Mouse (Mus musculus) ZHBTc4 (cell line): Measurements from ENCODE around the gene Vps37b.

Experiments
- DNase-seq: peaks from one replicate; pipeline ENCODE4 v3.0.0-alpha.2; 2011; ENCODE audit warnings: low read depth, low spot score

Vps37b gene

DNA sequence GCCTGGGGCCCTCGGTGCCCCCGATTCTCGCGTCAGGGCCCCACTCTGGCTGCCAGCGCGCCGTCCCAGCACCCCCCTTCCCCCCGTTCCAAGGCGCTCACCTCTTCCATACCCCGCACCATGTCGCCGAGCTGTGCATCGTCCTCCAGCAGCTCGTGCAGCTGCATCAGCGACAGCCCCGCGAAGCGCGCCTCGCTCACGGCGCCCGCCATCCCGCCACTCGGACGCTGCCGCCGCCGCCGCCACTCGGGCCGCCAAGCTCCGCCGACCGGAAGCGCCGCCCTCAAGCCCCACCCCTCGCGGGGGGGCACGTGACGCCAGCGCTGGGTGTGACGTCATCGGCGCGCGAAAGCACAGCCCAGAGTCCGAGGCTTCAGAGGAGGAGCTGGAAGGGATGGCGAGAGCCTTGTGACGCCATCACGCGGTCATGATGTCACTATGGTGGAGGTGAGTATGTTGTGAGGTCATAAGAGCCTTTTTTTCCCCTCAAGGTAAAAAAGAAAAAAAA, at the start of gene Vps37b:
Vps37b (minus strand) TSS at position 270 of the 508 bp plus-strand sequence.
- peak; percentile 95 for DNase-seq

- no peak for DNase-seq
Observed at GRCm38 (mm10) chr5:124079880-124080279, 47.8 kb upstream of the Vps37b start.

GRCm38 (mm10) chr5:124078794-124079416, 46.8 kb upstream of the Vps37b start:
- no peak for DNase-seq

GRCm38 (mm10) chr5:124077856-124078460, 45.9 kb upstream of the Vps37b start:
- no peak for DNase-seq

DNA sequence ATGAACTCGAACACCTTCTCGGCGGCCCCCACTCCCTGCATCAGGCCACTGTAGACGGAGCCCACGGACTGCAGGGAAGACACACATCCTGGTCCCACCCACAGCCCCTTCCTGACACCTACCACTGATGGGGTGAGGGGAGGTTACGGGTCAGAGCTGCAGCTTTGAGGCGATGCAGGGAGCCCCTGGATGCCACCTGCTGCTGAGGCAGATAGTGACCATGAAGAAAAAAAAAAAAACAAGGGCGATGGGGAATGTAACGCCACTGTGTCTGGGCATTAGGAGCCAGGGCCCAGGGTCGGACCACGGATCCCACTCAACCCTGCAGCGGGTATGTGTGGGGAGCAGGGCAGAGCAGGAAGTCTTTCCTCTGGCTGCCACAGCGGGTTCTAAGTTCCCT, 45.2 kb upstream of the Vps37b start:
- no peak for DNase-seq

DNA sequence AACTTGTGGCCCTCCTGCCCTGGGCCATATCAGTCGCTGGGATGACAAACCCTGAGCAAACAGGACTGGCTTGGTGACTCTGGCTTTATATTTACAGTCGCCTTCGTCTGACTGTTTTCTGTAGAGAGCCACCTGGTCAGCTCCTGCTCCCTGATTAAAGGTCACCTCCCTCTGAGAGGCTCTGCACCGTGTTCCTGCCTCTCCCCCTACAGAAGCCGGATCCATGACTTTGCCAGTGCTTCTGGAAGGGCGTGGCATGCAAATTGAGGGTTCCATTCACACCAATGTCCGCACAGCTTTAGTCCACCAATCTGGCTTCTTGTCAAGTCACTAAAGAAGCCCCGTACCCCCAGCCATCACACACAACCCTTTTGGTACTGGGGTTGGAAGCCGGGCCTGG, 44.5 kb upstream of the Vps37b start:
- DNase-seq, result peak; percentile 76

- no peak for DNase-seq
Observed at GRCm38 (mm10) chr5:124075716-124076115, 43.6 kb upstream of the Vps37b start.

DNA sequence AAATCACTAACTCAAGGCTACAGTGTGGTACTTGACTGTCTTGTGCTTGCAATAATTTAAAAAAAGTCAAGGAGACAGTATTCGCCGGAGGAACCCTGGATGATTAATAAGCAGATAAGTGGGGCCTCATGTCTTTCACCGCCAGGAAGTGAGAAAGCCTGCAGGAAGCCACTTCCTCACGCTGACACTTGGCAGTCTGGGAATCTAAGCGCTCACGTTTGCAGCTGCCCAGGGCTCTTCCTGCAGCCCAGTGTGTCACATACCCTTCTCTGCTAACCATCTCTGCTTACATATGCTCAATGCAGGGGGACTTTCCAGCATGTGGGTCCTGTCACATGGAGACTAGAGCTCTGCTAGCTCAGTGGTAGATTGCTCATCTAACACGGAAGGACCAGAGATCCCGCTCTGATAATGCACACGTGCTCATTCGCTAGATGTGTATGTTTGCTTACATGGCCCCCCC, 42.8 kb upstream of the Vps37b start:
- DNase-seq, result no peak

GRCm38 (mm10) chr5:124073682-124074081, 41.6 kb upstream of the Vps37b start:
- DNase-seq, result no peak

GRCm38 (mm10) chr5:124069657-124070056, 37.6 kb upstream of the Vps37b start:
- no peak for DNase-seq

DNA sequence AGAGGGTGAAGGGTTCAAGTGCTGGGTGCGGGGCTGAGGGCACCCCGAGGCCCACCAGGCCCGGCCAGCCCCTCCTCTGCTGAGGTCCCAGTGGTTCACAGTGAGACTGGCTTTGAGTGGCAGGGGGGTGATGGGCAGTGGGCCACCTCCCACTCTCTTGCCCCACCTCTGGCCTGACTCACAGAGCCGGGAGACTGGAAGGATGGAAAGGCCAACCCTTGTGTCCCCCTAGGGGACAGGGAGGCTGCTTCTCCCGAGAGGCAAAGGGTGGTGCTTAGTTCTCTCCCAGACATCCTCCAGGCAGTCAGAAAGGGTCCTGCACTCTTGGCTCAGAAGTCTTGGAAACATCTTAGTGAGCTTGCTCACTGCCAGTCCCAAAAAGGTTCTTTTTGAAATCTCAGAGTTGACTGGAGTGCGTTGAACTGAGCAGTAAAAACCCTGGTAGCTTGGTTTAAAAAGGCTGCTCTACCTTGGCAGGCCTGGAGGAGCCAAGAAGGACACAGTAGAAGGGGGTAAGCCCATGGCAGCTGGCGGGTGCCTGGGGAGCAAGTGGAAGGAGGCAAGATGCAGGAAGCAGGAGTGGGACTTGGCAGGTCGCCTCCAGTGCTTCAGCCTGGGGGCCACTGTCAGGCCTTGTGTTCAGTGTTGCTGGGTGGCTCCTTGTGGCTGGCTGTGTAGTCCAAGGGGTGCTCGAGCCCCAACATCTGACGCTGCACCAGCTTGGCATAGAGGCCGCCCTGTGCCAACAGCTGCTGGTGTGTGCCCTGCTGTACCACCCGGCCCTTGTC, 30.2 kb upstream of the Vps37b start:
- DNase-seq, result peak; percentile 62

DNA sequence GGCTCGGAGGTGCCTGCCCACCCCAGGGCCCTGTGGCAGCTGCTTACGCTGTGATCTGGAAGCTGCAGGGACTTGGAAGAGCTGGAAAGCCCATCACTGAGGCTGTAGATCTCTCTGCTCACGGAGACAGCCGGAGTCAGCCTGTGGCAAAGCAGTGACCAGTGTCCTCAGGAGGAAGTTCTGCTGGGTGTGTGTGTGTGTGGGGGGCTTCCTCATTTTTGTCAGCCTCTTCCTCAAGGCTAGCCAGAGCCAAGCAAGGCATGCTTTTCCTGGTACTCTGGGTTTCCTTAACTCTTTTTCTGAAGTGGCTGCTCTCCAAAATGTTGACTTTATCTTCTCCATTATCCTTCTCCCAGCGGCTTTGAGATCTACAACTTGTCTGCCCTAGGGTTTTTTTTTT, 27.6 kb upstream of the Vps37b start:
- DNase-seq, result no peak

DNA sequence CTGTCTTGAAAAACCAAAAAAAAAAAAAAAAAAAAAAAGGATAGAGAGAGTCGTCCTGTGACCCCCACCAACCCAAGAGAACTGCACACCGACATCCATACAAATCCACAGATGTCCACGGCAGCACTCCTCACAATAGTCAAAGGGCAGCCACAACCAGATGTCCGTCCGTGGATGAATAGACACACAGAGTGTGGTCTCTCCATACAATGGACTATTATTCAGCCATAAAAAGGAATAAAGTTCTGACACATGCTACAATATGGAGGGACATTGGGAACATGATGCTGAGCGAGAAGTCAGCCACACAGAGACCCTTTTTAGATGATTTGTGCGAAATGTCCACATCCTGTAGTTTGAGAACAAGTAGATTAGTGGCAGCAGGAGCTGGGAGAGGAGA, 26.7 kb upstream of the Vps37b start:
- no peak for DNase-seq

DNA sequence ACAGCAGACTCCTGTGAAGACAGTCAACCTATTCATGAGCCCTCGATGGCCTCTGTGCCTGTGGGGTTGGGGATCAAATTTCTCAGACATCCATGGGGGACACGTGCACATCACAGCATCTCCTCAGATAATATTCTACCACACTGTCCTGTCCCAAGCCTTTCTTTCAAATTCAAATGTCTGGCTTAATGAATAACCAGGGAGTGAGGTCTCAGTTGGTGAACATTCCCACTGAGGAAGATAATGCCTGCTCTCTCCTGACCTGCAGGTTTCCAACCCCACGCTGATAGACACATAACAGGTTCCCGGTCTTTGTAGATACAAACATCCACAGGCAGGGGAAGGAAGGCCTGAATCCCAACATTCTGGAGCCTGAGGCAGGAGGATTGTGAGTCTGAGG, 24.9 kb upstream of the Vps37b start:
- DNase-seq, result peak; percentile 57

- DNase-seq, result peak; percentile 62
Observed at GRCm38 (mm10) chr5:124056219-124056618, 24.1 kb upstream of the Vps37b start.

DNA sequence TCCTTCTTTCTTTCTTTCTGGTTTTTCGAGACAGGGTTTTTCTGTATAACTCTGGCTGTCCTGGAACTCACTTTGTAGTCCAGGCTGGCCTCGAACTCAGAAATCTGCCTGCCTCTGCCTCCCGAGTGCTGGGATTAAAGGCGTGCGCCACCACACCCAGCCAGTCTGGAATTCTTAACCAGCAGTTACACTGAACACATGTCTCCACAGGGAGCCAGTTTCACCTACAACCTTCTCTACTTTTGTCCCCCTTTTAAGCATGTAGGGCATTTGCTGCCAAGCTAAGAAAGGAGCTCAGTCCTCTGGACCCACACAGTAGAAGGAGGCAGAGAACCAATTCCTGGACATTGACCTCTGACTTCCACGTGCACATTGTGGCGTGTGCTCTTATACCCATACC, 20.6 kb upstream of the Vps37b start:
- DNase-seq, result peak; percentile 58

- DNase-seq, result no peak
Observed at GRCm38 (mm10) chr5:124051899-124052491, 19.9 kb upstream of the Vps37b start.

DNA sequence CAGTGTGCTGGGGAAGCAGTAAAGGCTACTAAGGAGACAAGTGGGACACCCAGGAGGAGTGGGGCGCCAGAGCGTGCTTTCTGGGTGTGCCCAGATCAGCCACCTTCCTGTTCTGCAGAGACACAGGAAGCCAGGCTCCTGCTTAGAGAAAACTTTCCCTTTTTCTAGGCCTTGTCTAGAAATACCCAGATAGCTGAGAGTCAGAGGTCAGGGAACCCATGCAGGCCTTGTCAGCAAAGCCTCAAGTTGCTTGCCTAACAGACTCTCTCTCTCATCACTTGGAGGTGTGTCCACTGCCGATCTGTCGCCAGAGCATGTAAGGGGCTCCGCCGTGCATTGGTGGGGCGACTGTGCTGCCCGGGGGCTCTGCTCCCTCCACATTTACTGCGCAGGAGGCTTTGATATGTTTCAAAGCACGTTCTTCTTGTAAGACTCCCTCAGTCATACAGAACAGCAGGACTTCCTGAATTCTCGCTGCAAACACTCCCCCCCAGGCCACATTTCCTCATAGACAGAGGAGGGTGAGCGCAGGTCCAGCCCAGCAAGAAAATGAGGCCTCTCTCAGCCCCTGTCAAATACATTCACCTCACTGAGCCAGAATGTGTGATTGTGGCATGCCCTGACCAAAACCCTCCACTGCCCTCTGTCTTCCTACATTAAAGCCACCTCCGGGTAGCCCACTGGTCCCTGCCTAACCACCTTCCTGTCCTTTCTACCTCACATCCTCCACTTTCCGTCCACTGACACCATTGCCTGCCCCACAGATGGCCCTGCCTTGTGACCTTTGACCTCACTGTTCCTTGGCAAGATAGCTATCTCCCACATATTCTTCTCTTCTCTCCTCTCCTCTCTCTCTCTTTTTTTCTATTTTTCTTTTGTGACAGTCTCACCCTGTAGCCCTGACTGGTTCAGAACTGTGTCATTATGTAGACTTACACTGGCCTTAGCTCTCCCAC, 18.3 kb upstream of the Vps37b start:
- DNase-seq, result no peak

- DNase-seq, result no peak
Observed at GRCm38 (mm10) chr5:124049249-124050045, 17.4 kb upstream of the Vps37b start.

GRCm38 (mm10) chr5:124046741-124047401, 14.8 kb upstream of the Vps37b start:
- no peak for DNase-seq
